Mouse (Mus musculus) ES-E14 (cell line): ENCODE measurements around the gene Taok3. TPM values are rescaled to one million over a fixed set of nuclear protein-coding genes. Genes with fewer than 3 reads are reported as not detected.

Experiments
- DNase-seq: peaks from one replicate; pipeline ENCODE4 v3.0.0-alpha.2; 2013; ENCODE audit warnings: low read depth, low spot score
- H3K27ac ChIP-seq: 2 replicates; pipeline ENCODE4 v1.5.1; 2012; ENCODE audit warnings: low read depth, mild to moderate bottlenecking, low read length, moderate library complexity, mixed read lengths; ENCODE audit not compliant: poor library complexity, insufficient read depth, severe bottlenecking
- H3K36me3 ChIP-seq: 2 replicates; pipeline ENCODE4 v1.6.1; 2012; ENCODE audit warnings: mild to moderate bottlenecking, low read length, moderate library complexity, mixed read lengths; ENCODE audit not compliant: control insufficient read depth, poor library complexity, insufficient read depth, severe bottlenecking
- H3K4me1 ChIP-seq, 2 experiments: fragments of 150-350 bp in 1 of 2; sonication (generic) in 1 of 2; 2 replicates each; pipeline ENCODE4 v1.6.1; 2012; ENCODE audit warnings: low read length in 2 of 2, mild to moderate bottlenecking in 1 of 2, mixed read lengths in 1 of 2; ENCODE audit not compliant: control insufficient read depth in 2 of 2, insufficient read depth in 2 of 2, poor library complexity in 1 of 2
- H3K4me3 ChIP-seq, 2 experiments: fragments of 150-350 bp in 1 of 2; sonication (generic) in 1 of 2; 2 replicates each; pipeline ENCODE4 v1.5.1; 2012; ENCODE audit warnings: low read length in 2 of 2, low read depth in 1 of 2, mild to moderate bottlenecking in 1 of 2, mixed read lengths in 1 of 2; ENCODE audit not compliant: insufficient read depth in 1 of 2, poor library complexity in 1 of 2, severe bottlenecking in 1 of 2
- H3K9ac ChIP-seq: 2 replicates; pipeline ENCODE4 v1.6.1; 2012; ENCODE audit warnings: low read depth, mild to moderate bottlenecking, low read length, mixed read lengths; ENCODE audit not compliant: poor library complexity, insufficient read depth, severe bottlenecking
- H3K9me3 ChIP-seq: fragments of 150-350 bp; sonication (generic); 2 replicates; pipeline ENCODE4 v1.6.1; 2012; ENCODE audit warnings: low read depth, mild to moderate bottlenecking, low read length; ENCODE audit not compliant: control insufficient read depth, insufficient read depth
- CHD2 ChIP-seq: IDR thresholded peaks from 2 replicates; pipeline ENCODE4 v1.6.1; 2014; ENCODE audit warnings: mild to moderate bottlenecking, low read depth, low read length, inconsistent platforms
- HCFC1 ChIP-seq: IDR thresholded peaks from 2 replicates; pipeline ENCODE4 v1.6.1; 2012; ENCODE audit warnings: low read length, inconsistent platforms, borderline replicate concordance; ENCODE audit not compliant: insufficient read depth
- MAFK ChIP-seq: IDR thresholded peaks from 2 replicates; pipeline ENCODE4 v1.6.1; 2014; ENCODE audit warnings: mild to moderate bottlenecking, low read depth, low read length, inconsistent platforms; ENCODE audit not compliant: insufficient read depth
- ZC3H11A ChIP-seq: IDR thresholded peaks from 2 replicates; pipeline ENCODE4 v1.6.1; 2012; ENCODE audit warnings: low read depth, mild to moderate bottlenecking, inconsistent platforms, low read length, borderline replicate concordance
- ZNF384 ChIP-seq: IDR thresholded peaks from 2 replicates; pipeline ENCODE4 v1.6.1; 2012; ENCODE audit warnings: low read depth, low read length, inconsistent platforms
- in situ Hi-C, 2 experiments: fragments of 600-800 bp; cut with MboI; formaldehyde crosslinking; loops; one replicate each; pipeline ENCODE4 v1.15.1; 2025; ENCODE audit warnings: low sequenced_read_pairs in 2 of 2, inconsistent platforms in 1 of 2; ENCODE audit not compliant: unreplicated experiment in 2 of 2
- total RNA-seq: library from RNA; depleted of rRNA; stranded (reverse); fragments of 300-350 nt; gene quantifications from 2 replicates; pipeline ENCODE4 v1.2.3, GENCODE M21; 2012

The Taok3 gene
- total RNA-seq, 1 experiment, result 6.9 TPM

GRCm38 (mm10) chr5:117104329-117104728 is 15.6 kb upstream of the Taok3 start:
- Histone ChIP-seq H3K9ac (no peak overlapping the region), H3K36me3 (peaks cover 51% of the 10 kb centered on the region), H3K4me1 (peaks cover 0 to 2% of the 10 kb centered on the region in 2 experiments; a peak in 1 of 4 replicates), H3K9me3 (no peaks in the 10 kb centered on the region), H3K27ac (no peak overlapping the region), H3K4me3 (no peak overlapping the region)
- DNase-seq, result no peak
- in situ Hi-C loops, result no loop called here
- TF ChIP-seq CHD2 (no peak), HCFC1 (no peak), ZC3H11A (no peak), MAFK (no peak), ZNF384 (no peak)

- Histone ChIP-seq H3K4me1 (peaks cover 0 to 4% of the 10 kb centered on the region in 2 experiments; a peak in 1 of 4 replicates), H3K4me3 (no peak overlapping the region), H3K27ac (no peak overlapping the region), H3K9me3 (no peaks in the 10 kb centered on the region), H3K36me3 (peaks cover 49% of the 10 kb centered on the region), H3K9ac (no peak overlapping the region)
- DNase-seq, result no peak
- TF ChIP-seq CHD2, result no peak
- TF ChIP-seq ZNF384, result no peak
- TF ChIP-seq ZC3H11A, result no peak
- no peak for TF ChIP-seq MAFK
- TF ChIP-seq HCFC1, result no peak
- in situ Hi-C loops, result no loop called here
Measured at GRCm38 (mm10) chr5:117105761-117106160, 14.2 kb upstream of the Taok3 start.

DNA sequence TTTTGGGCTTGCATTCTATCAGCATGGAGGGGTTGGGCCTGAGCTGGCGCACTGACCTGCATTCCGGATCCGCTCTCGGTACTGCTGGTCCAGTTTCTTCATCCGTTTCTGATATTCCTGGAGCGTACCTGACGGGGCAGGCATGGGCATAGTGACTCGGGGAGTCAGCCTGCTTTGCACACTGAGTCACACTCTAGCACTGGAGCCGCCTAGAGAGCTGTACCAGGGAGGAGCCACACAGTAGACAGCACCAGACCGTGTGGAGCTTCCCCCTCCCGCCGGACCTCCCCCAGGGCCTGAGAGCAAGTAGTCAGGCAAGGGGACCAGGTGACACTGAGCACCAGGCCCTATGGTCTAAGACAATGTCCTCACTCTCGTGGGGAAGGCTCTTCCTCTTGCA is 11.6 kb upstream of the Taok3 start:
- H3K36me3 ChIP-seq, result peaks cover 50% of the 10 kb centered on the region
- TF ChIP-seq ZNF384 (no peak), ZC3H11A (no peak), CHD2 (no peak), MAFK (no peak), HCFC1 (no peak)
- in situ Hi-C loops, result no loop called here

DNA sequence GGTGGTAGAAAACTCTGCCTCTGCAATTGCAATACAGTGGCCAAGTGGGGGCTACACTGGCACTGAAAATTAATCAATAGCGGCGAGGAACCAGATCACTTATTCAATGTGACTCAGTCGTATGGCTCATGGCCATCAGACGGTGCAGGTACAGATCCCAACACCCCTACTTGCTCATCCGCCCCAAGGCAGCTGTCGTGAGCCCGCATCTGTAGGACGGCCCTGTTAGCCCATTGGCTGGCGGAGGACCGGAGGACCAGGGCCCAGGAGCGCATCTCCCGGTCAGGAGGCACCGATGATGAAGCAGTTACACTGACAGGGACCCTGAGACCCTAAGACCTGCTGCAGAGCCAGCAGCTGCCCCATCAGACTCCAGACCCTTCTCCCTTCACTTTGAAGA is 11.2 kb upstream of the Taok3 start:
- Histone ChIP-seq H3K9me3 (no peaks in the 10 kb centered on the region), H3K4me1 (peaks cover 5 to 10% of the 10 kb centered on the region in 2 experiments; a peak in 2 of 4 replicates), H3K4me3 (no peak overlapping the region), H3K27ac (no peak overlapping the region), H3K36me3 (peaks cover 48% of the 10 kb centered on the region), H3K9ac (no peak overlapping the region)
- in situ Hi-C loops, result no loop called here
- DNase-seq, result no peak
- TF ChIP-seq CHD2 (no peak), MAFK (no peak), HCFC1 (no peak), ZNF384 (no peak), ZC3H11A (no peak)

More for the DNA sequence above, 11.6 kb upstream of the Taok3 start:
- no peak overlapping the region for H3K4me3 ChIP-seq
- peaks cover 5 to 10% of the 10 kb centered on the region in 2 experiments; a peak in 2 of 4 replicates for H3K4me1 ChIP-seq
- no peak for DNase-seq
- no peaks in the 10 kb centered on the region for H3K9me3 ChIP-seq
- H3K27ac ChIP-seq, result no peak overlapping the region
- H3K9ac ChIP-seq, result no peak overlapping the region

DNA sequence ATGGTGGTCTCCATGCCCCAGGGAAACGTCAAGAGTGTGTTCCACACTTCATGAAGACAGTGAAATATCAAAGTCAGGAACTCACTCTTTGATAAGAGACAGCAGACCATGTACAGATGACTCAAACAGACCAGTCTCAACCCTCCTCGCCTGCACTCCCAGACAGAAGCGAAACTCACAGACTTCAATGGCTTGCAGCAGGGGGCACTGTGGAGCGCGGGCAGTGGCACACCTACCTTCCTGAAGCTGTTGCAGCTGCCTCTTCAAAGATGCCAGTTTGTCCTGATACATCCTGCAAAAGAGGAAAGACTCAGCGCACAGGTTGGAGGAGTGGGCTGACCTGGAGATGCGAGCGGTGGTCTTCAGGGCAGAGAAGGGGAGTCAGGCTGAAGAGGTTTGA is 10.4 kb upstream of the Taok3 start:
- no peaks in the 10 kb centered on the region for H3K9me3 ChIP-seq
- TF ChIP-seq ZC3H11A, result no peak
- no peak for TF ChIP-seq ZNF384
- no peak for TF ChIP-seq CHD2
- no peak for TF ChIP-seq MAFK
- TF ChIP-seq HCFC1, result no peak
- H3K4me1 ChIP-seq, result peaks cover 5 to 10% of the 10 kb centered on the region in 2 experiments; a peak in 3 of 4 replicates
- H3K36me3 ChIP-seq, result peaks cover 47% of the 10 kb centered on the region
- no peak overlapping the region for H3K4me3 ChIP-seq
- DNase-seq, result no peak
- no peak overlapping the region for H3K27ac ChIP-seq
- in situ Hi-C loops, result no loop called here
- H3K9ac ChIP-seq, result no peak overlapping the region
